Mouse (Mus musculus) embryonic facial prominence, embryonic 13.5 days (tissue): ENCODE results near the gene Catsperz. TPM values are rescaled to one million over a fixed set of nuclear protein-coding genes. Genes with fewer than 3 reads are reported as not detected.

Source experiments
- ATAC-seq: fragments of 200-750 bp; cut with Nextera tagmentation; 2 replicates; pipeline ENCODE4 v1.8.0; 2017; ENCODE audit warnings: low read depth; ENCODE audit not compliant: insufficient number of reproducible peaks, insufficient read depth, low FRiP score, low TSS enrichment
- H3K27ac ChIP-seq: fragments of 300-500 bp; sonication (generic); 2 replicates; pipeline ENCODE4 v1.5.1; 2015; ENCODE audit warnings: moderate library complexity, mild to moderate bottlenecking, inconsistent platforms
- H3K27me3 ChIP-seq: fragments of 300-500 bp; sonication (generic); 2 replicates; pipeline ENCODE4 v1.6.1; 2015; ENCODE audit warnings: mild to moderate bottlenecking, inconsistent platforms
- H3K36me3 ChIP-seq: fragments of 300-500 bp; sonication (generic); 2 replicates; pipeline ENCODE4 v1.6.1; 2015; ENCODE audit warnings: mild to moderate bottlenecking, inconsistent platforms
- H3K4me1 ChIP-seq: fragments of 300-500 bp; sonication (generic); 2 replicates; pipeline ENCODE4 v1.6.1; 2015; ENCODE audit warnings: inconsistent platforms
- H3K4me2 ChIP-seq: fragments of 300-500 bp; sonication (generic); 2 replicates; pipeline ENCODE4 v1.6.1; 2015; ENCODE audit warnings: moderate library complexity, mild to moderate bottlenecking, inconsistent platforms
- H3K4me3 ChIP-seq: fragments of 300-500 bp; sonication (generic); 2 replicates; pipeline ENCODE4 v1.5.1; 2015; ENCODE audit warnings: mild to moderate bottlenecking, inconsistent platforms
- H3K9ac ChIP-seq: fragments of 300-500 bp; sonication (generic); 2 replicates; pipeline ENCODE4 v1.6.1; 2015; ENCODE audit warnings: mild to moderate bottlenecking, inconsistent platforms
- H3K9me3 ChIP-seq: fragments of 300-500 bp; sonication (generic); 2 replicates; pipeline ENCODE4 v1.6.1; 2016; ENCODE audit warnings: inconsistent platforms
- WGBS: fragments of 180-500 bp; shearing (Covaris S2); methylation state at CpG from one replicate; pipeline ENCODE4 v1.1.7; 2015; ENCODE audit warnings: mixed read lengths; 5-methylcytosine and 5-hydroxymethylcytosine counted together
- polyA plus RNA-seq: library from polyadenylated mRNA; unstranded; fragments of >200 nt; fragmentation: Nextera tagmentation; extraction: Ambion mirVana; gene quantifications from 2 replicates; pipeline ENCODE4 v1.2.1, GENCODE M21; 2015

Gene Catsperz
- polyA plus RNA-seq, 1 experiment from 2014 or later: 2.3 TPM

GRCm38 (mm10) chr19:6920741-6921636 is 4.2 kb downstream of the Catsperz start:
- H3K4me2 ChIP-seq: peak overlapping the region; percentile 93
- no peaks in the 10 kb centered on the region for H3K9me3 ChIP-seq
- 2% methylated on average over 45 of the region's 48 CpGs for WGBS
- H3K27ac ChIP-seq: peak overlapping the region; percentile 51
- peaks cover 38% of the 10 kb centered on the region for H3K4me1 ChIP-seq
- peak overlapping the region; percentile 79 for H3K4me3 ChIP-seq
- H3K9ac ChIP-seq: peak overlapping the region; percentile 78
- H3K36me3 ChIP-seq: no peaks in the 10 kb centered on the region
- no peak; the same call in 1 of the 2 replicates for ATAC-seq
- H3K27me3 ChIP-seq: peaks cover 37% of the 10 kb centered on the region

GRCm38 (mm10) chr19:6919876-6920740 is 5.1 kb downstream of the Catsperz start:
- no peak for ATAC-seq
- Histone ChIP-seq H3K4me3 (peak overlapping the region; percentile 79), H3K4me2 (peak overlapping the region; percentile 93), H3K4me1 (peaks cover 29% of the 10 kb centered on the region), H3K36me3 (no peaks in the 10 kb centered on the region), H3K27me3 (peaks cover 28% of the 10 kb centered on the region), H3K9me3 (no peaks in the 10 kb centered on the region), H3K27ac (no peak overlapping the region), H3K9ac (peak overlapping the region; percentile 78)
- WGBS: 37% methylated on average over 8 of the region's 8 CpGs

DNA sequence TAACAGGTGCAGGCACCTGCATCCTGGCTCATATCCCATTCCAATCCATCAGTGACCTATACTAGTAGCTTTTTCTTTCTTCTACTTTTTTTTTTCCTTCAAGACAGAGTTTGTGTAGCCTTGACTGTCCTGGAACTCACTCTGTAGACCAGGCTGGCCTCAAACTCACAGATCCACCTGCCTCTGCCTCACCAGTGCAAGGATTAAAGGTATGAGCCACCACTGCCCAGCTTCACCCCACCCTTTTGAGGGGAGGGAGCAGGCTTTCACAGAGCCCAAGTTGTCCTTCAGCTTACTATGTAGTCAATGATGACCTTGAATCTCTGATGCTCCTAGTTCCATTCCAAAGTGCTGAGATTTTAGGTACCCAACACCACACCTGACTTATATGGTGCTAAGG is 5.7 kb downstream of the Catsperz start:
- 0 out of 2 replicates have a peak, but pooled peaks cover 2% of the 10 kb centered on the region for H3K36me3 ChIP-seq
- H3K9ac ChIP-seq: no peak overlapping the region
- H3K27ac ChIP-seq: no peak overlapping the region
- no peaks in the 10 kb centered on the region for H3K9me3 ChIP-seq
- H3K4me3 ChIP-seq: no peak overlapping the region
- ATAC-seq: no peak
- H3K4me2 ChIP-seq: no peak overlapping the region
- peaks cover 22% of the 10 kb centered on the region for H3K27me3 ChIP-seq
- peaks cover 23% of the 10 kb centered on the region for H3K4me1 ChIP-seq

GRCm38 (mm10) chr19:6918321-6918720 is 6.9 kb downstream of the Catsperz start:
- Histone ChIP-seq H3K9me3 (no peaks in the 10 kb centered on the region), H3K27me3 (peaks cover 11% of the 10 kb centered on the region), H3K9ac (no peak overlapping the region), H3K4me1 (peaks cover 23% of the 10 kb centered on the region), H3K36me3 (peaks cover 13% of the 10 kb centered on the region), H3K4me3 (no peak overlapping the region), H3K4me2 (no peak overlapping the region), H3K27ac (no peak overlapping the region)
- ATAC-seq: no peak
- 87% methylated on average over 4 of the region's 4 CpGs for WGBS

- H3K27me3 ChIP-seq: no peaks in the 10 kb centered on the region
- no peaks in the 10 kb centered on the region for H3K9me3 ChIP-seq
- H3K9ac ChIP-seq: no peak overlapping the region
- 80% methylated on average over 4 of the region's 4 CpGs for WGBS
- peaks cover 19% of the 10 kb centered on the region for H3K4me1 ChIP-seq
- H3K36me3 ChIP-seq: peaks cover 31% of the 10 kb centered on the region
- H3K4me3 ChIP-seq: no peak overlapping the region
- H3K4me2 ChIP-seq: no peak overlapping the region
- no peak for ATAC-seq
- H3K27ac ChIP-seq: no peak overlapping the region
Measured at GRCm38 (mm10) chr19:6916496-6916895, 8.7 kb downstream of the Catsperz start.

- H3K9me3 ChIP-seq: no peaks in the 10 kb centered on the region
- H3K4me3 ChIP-seq: no peak overlapping the region
- H3K9ac ChIP-seq: no peak overlapping the region
- peaks cover 37% of the 10 kb centered on the region for H3K36me3 ChIP-seq
- H3K27ac ChIP-seq: no peak overlapping the region
- 79% methylated on average over 4 of the region's 4 CpGs for WGBS
- ATAC-seq: no peak
- peaks cover 17% of the 10 kb centered on the region for H3K4me1 ChIP-seq
- no peak overlapping the region for H3K4me2 ChIP-seq
- H3K27me3 ChIP-seq: no peaks in the 10 kb centered on the region
Measured at GRCm38 (mm10) chr19:6915276-6915675, 9.9 kb downstream of the Catsperz start.

- WGBS: 86% methylated on average over 9 of the region's 9 CpGs
- no peak overlapping the region for H3K9ac ChIP-seq
- ATAC-seq: no peak
Measured at GRCm38 (mm10) chr19:6914540-6914939, 10.6 kb downstream of the Catsperz start.

DNA sequence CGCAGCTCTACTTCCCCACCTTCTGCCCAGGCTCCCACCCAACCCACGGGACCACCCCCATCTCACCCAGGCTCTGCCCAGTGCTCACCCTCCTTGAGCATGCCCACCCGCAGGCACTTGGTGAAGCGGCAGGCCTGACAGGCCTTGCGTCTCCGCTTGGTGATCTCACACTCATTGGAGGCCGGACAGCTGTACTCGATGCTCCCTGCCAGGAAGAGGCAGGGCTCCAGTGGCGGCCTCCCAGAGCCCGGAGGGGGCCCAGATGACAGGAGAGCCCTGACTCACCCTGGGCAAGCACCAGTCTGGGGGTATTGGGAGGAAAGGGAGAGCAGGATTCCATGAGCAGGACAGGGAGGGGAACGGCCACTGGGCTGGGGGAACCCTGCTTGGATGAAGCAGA is 11.2 kb downstream of the Catsperz start:
- H3K4me2 ChIP-seq: no peak overlapping the region
- peaks cover 10% of the 10 kb centered on the region for H3K4me1 ChIP-seq
- no peak overlapping the region for H3K9ac ChIP-seq
- H3K4me3 ChIP-seq: no peak overlapping the region
- ATAC-seq: no peak
- H3K27me3 ChIP-seq: no peaks in the 10 kb centered on the region
- no peak overlapping the region for H3K27ac ChIP-seq
- 85% methylated on average over 11 of the region's 11 CpGs for WGBS
- H3K9me3 ChIP-seq: no peaks in the 10 kb centered on the region
- H3K36me3 ChIP-seq: peaks cover 37% of the 10 kb centered on the region

More at GRCm38 (mm10) chr19:6914540-6914939, 10.6 kb downstream of the Catsperz start:
- Histone ChIP-seq H3K4me2 (no peak overlapping the region), H3K4me3 (no peak overlapping the region), H3K36me3 (peaks cover 37% of the 10 kb centered on the region), H3K27me3 (no peaks in the 10 kb centered on the region), H3K27ac (no peak overlapping the region), H3K4me1 (peaks cover 10% of the 10 kb centered on the region), H3K9me3 (no peaks in the 10 kb centered on the region)

DNA sequence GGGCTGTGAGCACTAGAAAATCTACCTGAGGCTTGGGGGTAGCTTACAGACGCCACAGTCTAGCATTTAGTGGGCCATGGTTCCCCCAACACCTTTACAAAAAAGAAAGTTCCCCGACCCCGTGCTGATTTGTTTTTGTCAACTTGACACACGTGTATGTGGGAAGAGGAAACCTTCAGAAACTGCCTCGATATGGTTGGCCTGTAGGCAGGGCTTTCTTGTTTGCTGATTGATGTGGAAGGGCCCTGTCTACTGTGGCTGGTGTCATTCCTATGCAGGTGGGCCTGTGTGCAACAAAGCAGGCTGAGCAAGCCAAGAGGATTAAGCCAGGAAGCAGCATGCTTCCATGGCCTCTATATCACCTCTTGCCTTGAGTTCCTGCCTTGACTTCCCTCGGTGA is 12.1 kb downstream of the Catsperz start:
- WGBS: 93% methylated on average over 6 of the region's 6 CpGs
- Histone ChIP-seq H3K4me2 (no peak overlapping the region), H3K27me3 (no peaks in the 10 kb centered on the region), H3K36me3 (peaks cover 37% of the 10 kb centered on the region), H3K9ac (no peak overlapping the region), H3K9me3 (no peaks in the 10 kb centered on the region), H3K4me3 (no peak overlapping the region), H3K4me1 (peaks cover 18% of the 10 kb centered on the region), H3K27ac (no peak overlapping the region)
- ATAC-seq: no peak

DNA sequence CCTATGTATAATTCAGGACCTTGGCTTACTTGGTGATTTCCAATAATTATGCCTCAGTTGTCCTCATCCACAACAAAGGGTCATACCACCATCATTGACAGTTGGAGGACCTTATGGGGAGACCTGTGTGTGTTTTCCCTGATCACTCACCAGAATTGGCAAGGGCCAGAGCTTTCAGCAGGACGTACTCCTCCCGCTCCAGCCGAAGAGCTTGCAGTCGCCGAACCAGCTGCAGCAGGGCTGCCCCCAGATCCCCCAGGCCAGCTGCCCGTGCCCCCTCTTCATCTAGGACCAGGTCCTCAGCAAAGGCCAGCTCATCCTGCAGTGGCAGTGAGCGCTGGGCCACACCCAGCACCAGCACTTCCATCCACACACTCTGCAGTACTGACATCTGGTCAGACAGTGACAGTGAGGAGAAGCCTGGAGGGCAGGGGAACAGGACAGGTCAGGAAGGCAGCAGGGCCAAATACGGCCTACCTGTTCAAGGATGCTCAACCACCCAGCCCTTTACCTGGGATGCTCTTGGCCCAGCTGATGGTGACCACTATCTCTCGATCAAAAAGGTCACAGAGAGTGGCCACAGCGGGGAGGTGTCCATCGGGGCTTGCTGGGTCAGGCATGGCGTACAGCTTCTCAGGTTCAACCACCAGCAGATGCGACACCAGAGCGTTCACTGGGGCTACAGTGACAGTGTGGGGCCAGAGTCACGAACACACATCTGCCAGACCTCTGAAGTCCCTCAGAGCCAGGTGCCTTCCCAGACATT is 12.8 kb downstream of the Catsperz start:
- H3K9ac ChIP-seq: no peak overlapping the region
- no peak overlapping the region for H3K4me2 ChIP-seq
- peaks cover 39% of the 10 kb centered on the region for H3K36me3 ChIP-seq
- H3K27me3 ChIP-seq: no peaks in the 10 kb centered on the region
- no peak overlapping the region for H3K4me3 ChIP-seq
- no peak for ATAC-seq
- no peaks in the 10 kb centered on the region for H3K9me3 ChIP-seq
- peaks cover 24% of the 10 kb centered on the region for H3K4me1 ChIP-seq
- 92% methylated on average over 15 of the region's 15 CpGs for WGBS
- H3K27ac ChIP-seq: no peak overlapping the region
